Mouse (Mus musculus) intestine, embryonic 16.5 days (tissue): ENCODE results near the gene Akap8l. TPM values are rescaled to one million over a fixed set of nuclear protein-coding genes. Genes with fewer than 3 reads are reported as not detected.

Experiments used
- ATAC-seq: fragments of 200-750 bp; cut with Nextera tagmentation; 2 replicates; pipeline ENCODE4 v1.8.0; 2017; ENCODE audit warnings: moderate TSS enrichment, moderate library complexity
- H3K27ac ChIP-seq: fragments of 300-500 bp; sonication (generic); 2 replicates; pipeline ENCODE4 v1.5.1; 2014; ENCODE audit warnings: mild to moderate bottlenecking, low read length
- H3K27me3 ChIP-seq: fragments of 300-500 bp; sonication (generic); replicated peaks from 2 replicates; pipeline ENCODE4 v1.6.1; 2014; ENCODE audit warnings: low read length, control low read depth, mixed read lengths; ENCODE audit not compliant: control insufficient read depth, insufficient read depth
- H3K36me3 ChIP-seq: fragments of 300-500 bp; sonication (generic); 2 replicates; pipeline ENCODE4 v1.6.1; 2014; ENCODE audit warnings: low read length, control low read depth; ENCODE audit not compliant: control insufficient read depth, insufficient read depth
- H3K4me1 ChIP-seq: fragments of 300-500 bp; sonication (generic); 2 replicates; pipeline ENCODE4 v1.6.1; 2014; ENCODE audit warnings: low read length, control low read depth, mixed read lengths; ENCODE audit not compliant: control insufficient read depth, insufficient read depth
- H3K4me2 ChIP-seq: fragments of 300-500 bp; sonication (generic); 2 replicates; pipeline ENCODE4 v1.6.1; 2014; ENCODE audit warnings: low read depth, low read length, control low read depth
- H3K4me3 ChIP-seq: fragments of 300-500 bp; sonication (generic); 2 replicates; pipeline ENCODE4 v1.5.1; 2014; ENCODE audit warnings: mild to moderate bottlenecking, low read length
- H3K9ac ChIP-seq: fragments of 300-500 bp; sonication (generic); 2 replicates; pipeline ENCODE4 v1.6.1; 2014; ENCODE audit warnings: low read depth, low read length
- H3K9me3 ChIP-seq: fragments of 300-500 bp; sonication (generic); 2 replicates; pipeline ENCODE4 v1.6.1; 2016; ENCODE audit warnings: low read length, control low read depth; ENCODE audit not compliant: control insufficient read depth
- WGBS: fragments of 180-500 bp; shearing (Covaris S2); extraction: QIAGEN DNeasy Blood & Tissue Kit; methylation state at CpG from one replicate; pipeline ENCODE4 v1.1.7; 2014; 5-methylcytosine and 5-hydroxymethylcytosine counted together
- polyA plus RNA-seq: library from polyadenylated mRNA; unstranded; fragments of >200 nt; fragmentation: Nextera tagmentation; extraction: Ambion mirVana; gene quantifications from 2 replicates; pipeline ENCODE4 v1.2.1, GENCODE M21; 2015

Gene Akap8l
- polyA plus RNA-seq, 1 experiment from 2014 or later = 73.0 TPM

DNA sequence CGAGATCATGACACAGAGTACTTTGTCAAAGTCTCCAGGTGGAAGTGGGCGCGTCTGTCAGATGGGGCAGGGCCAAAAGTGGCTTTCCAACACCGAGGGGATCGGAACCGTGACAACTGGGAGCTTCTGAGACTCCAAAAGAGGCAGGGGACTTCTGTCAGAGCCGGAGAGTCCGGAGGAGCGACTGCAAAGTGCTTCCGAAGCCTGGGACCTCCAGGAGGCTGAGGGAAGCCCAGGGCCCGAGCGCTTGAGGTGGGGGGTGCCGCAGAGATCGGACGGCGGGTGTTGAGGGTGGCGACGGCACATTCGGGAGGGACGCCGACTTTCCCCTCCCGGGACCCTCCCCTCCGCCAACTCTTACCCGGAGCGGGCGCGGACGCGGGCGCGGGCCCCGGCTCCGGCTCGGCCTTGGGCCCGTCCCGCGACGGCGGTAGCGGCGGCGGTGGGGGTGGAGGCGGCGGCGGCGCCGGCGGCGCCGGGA, 13.5 kb upstream of the Akap8l start:
- Histone ChIP-seq H3K27ac (peak overlapping the region; percentile 58), H3K27me3 (no peaks in the 10 kb centered on the region), H3K4me1 (peaks cover 18% of the 10 kb centered on the region), H3K4me2 (peak overlapping the region; percentile 85), H3K9me3 (no peaks in the 10 kb centered on the region), H3K4me3 (peak overlapping the region; percentile 96), H3K36me3 (peaks cover 6% of the 10 kb centered on the region), H3K9ac (peak overlapping the region; percentile 97)
- peak; percentile 57 for ATAC-seq
- 0% methylated on average over 17 of the region's 50 CpGs for WGBS

DNA sequence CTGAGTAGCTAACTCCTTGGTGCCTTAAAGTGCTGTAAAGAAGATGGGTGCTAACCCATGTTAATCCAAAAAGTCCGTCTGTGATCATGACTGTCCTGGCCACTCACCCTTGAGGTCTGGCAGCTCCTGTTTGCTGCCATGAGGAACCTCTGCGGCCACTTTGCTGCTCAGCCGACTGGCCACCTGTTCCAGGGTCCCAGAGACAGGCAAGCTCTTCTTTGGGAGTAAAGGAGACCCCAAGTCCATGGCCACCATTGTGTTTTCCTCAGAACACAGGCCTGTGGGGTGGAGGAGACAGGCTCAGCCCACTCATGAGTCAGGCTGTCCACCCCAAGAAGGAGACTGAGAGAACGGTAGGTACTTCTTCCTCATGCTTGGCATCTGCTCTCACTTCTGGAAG, 12.3 kb upstream of the Akap8l start:
- H3K9ac ChIP-seq = no peak overlapping the region
- peak overlapping the region; percentile 85 for H3K4me2 ChIP-seq
- 77% methylated on average over 4 of the region's 4 CpGs for WGBS
- no peak overlapping the region for H3K4me3 ChIP-seq
- no peaks in the 10 kb centered on the region for H3K27me3 ChIP-seq
- no peak for ATAC-seq
- peaks cover 13% of the 10 kb centered on the region for H3K36me3 ChIP-seq
- H3K9me3 ChIP-seq = no peaks in the 10 kb centered on the region
- H3K4me1 ChIP-seq = peaks cover 18% of the 10 kb centered on the region
- no peak overlapping the region for H3K27ac ChIP-seq

DNA sequence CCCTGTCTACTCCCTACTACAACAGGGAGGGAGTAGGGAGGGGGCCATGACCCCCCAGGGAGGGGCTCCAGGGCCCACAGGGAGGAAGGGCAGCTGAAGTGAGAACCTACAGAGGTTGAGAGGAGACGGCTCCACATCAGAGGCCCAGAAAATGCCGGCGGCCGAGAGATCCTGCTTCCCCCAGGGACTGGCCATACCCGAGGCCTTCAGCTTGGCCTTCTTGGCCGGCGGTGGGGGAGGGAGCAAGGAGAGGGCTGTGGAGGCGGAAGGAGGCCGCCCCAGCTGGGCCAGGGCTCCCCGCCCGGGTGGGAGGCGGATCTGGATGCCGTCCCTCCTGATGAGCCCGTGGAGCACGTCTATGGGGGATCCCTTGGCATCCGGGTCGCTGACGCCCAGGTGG, 9.5 kb upstream of the Akap8l start:
- H3K27ac ChIP-seq = no peak overlapping the region
- H3K4me3 ChIP-seq = no peak overlapping the region
- peaks cover 29% of the 10 kb centered on the region for H3K36me3 ChIP-seq
- H3K9me3 ChIP-seq = no peaks in the 10 kb centered on the region
- peaks cover 14% of the 10 kb centered on the region for H3K4me1 ChIP-seq
- 81% methylated on average over 16 of the region's 18 CpGs for WGBS
- H3K9ac ChIP-seq = no peak overlapping the region
- H3K27me3 ChIP-seq = no peaks in the 10 kb centered on the region
- H3K4me2 ChIP-seq = no peak overlapping the region
- no peak for ATAC-seq

DNA sequence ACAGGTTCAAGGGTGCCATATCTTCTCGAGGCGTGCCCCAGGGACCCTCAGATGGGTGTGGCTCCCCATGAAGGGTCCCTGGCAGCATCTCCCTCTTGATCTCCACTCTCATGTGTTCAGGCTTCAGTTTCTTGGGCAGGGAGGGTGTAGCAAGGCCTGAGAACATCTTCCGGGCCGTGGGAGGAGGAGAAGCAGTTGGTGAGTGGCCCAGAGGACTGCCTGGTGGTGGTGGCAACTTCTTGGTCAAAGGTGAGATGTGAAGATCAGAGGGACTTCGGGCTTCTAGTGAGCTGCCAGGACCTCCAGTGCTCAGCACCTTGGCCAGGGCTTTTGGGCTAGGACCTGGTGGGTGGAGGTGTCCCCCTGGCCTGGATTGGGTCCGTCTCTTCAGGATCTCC, 8.5 kb upstream of the Akap8l start:
- Histone ChIP-seq H3K4me3 (no peak overlapping the region), H3K36me3 (peaks cover 32% of the 10 kb centered on the region), H3K27me3 (no peaks in the 10 kb centered on the region), H3K4me1 (peaks cover 9% of the 10 kb centered on the region), H3K27ac (no peak overlapping the region), H3K9ac (no peak overlapping the region), H3K4me2 (no peak overlapping the region), H3K9me3 (no peaks in the 10 kb centered on the region)
- WGBS = 93% methylated on average over 6 of the region's 6 CpGs
- ATAC-seq = no peak

DNA sequence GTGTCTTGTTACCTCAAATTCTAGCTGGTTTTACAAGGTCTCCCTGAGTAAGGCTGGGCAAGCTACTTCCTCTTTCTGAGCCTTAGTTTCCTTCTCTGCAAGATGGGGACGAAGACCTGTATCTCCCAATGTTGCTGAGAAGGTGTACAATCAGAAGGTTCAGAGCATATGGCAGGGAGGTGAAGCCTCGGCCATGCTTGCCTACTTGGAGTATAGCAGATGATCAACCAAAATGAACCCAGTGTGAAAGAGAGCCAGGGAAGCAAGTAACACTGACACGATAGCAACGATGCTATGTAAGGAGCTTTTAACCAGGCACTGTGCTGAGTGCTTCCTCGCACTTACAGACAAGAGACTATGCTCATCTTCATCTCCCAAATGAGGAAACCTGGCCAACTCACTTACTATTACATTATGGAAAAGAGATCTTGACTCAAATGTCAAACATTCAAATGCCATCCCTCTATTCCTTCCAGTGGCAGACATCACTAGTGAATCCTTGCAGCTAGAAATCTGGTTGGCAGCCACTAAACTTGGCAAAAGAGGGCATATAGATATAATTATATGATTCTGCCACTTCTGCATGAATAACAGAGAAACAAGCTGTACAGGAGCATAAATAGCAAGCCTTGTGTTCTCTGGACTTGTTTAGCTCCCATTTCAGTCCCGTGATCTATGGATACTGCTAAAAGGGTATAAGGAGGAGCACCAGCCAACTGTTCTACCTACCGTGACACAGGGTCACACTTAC, 8.0 kb upstream of the Akap8l start:
- H3K27me3 ChIP-seq = no peaks in the 10 kb centered on the region
- H3K4me2 ChIP-seq = no peak overlapping the region
- H3K9ac ChIP-seq = no peak overlapping the region
- H3K4me3 ChIP-seq = no peak overlapping the region
- 93% methylated on average over 7 of the region's 7 CpGs for WGBS
- peaks cover 32% of the 10 kb centered on the region for H3K36me3 ChIP-seq
- no peaks in the 10 kb centered on the region for H3K9me3 ChIP-seq
- ATAC-seq = no peak
- H3K27ac ChIP-seq = no peak overlapping the region
- peaks cover 9% of the 10 kb centered on the region for H3K4me1 ChIP-seq

DNA sequence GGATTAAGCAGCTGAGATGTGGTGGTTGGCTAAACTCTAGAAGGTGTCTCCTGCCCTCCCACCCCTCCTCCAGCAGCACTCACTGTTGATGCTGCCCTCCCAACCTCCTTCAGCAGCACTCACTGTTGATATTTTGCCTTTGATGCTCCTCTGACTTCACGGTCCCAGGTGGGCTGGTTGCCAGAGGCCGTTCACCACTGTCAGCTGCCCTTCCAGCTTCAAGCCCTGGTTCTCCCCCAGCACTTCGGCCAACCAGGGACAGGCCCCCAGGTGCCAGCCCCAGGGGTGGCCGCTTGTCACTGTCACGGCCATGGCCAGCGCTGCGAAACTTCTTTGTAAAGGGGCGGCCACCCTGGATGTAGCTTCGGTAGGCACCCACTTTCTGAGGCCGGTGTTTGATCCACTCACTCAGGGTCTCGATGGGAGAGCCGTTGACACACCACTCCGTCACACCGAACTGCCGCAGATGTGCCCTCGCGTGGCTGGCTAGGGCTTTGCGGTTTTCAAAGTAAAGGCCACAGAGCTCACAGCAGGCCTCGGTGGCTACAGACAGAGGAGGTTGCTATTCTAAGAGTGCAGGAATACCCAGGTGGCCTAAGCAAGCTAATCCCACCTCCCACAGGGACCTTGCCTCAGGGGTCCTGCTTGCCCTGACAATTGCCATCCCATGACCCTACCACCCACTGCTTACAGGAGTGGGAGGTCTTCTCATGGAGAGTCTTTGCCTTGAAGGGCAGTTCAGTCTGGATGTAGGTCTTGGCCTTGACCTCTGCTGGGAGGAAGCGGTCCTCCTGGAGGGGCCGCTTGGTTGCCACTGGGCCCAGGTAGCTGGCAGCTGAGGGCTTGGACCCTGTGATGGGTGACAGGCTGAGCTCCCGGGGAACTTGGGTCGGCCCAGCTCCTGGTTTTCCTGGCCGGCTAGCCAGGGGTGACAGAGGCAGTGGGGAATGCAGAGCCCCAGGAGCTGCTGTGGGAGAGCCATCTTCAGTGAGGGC, 6.7 kb upstream of the Akap8l start:
- no peak for ATAC-seq
- WGBS = 88% methylated on average over 24 of the region's 24 CpGs
- no peaks in the 10 kb centered on the region for H3K27me3 ChIP-seq
- H3K36me3 ChIP-seq = peaks cover 32% of the 10 kb centered on the region
- H3K9me3 ChIP-seq = no peaks in the 10 kb centered on the region
- no peak overlapping the region for H3K4me2 ChIP-seq
- H3K9ac ChIP-seq = no peak overlapping the region
- no peaks in the 10 kb centered on the region for H3K4me1 ChIP-seq
- H3K4me3 ChIP-seq = no peak overlapping the region
- H3K27ac ChIP-seq = no peak overlapping the region

DNA sequence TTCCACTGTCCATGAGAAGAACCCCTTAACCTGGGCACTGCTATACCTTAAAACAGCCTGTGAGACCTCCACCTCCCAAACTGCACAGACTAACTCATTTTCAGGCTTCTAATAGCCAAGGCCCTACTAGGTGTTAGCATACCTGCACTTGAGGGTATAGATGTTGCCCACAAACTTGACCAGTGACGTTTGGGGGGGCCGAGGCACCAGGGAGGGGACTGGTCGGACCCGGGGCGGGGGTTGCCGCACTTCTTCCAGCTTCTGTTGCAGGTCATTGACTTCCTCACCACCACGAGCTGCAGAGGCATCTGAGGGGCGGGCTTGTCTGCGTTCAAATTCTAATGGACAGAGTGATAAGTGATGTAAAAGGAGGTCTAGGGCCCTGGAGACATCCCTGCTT, 5.9 kb upstream of the Akap8l start:
- WGBS = 92% methylated on average over 9 of the region's 9 CpGs
- no peak for ATAC-seq
- H3K9ac ChIP-seq = no peak overlapping the region
- H3K27ac ChIP-seq = no peak overlapping the region
- H3K9me3 ChIP-seq = no peaks in the 10 kb centered on the region
- H3K4me3 ChIP-seq = no peak overlapping the region
- H3K36me3 ChIP-seq = peaks cover 32% of the 10 kb centered on the region
- H3K27me3 ChIP-seq = no peaks in the 10 kb centered on the region
- no peak overlapping the region for H3K4me2 ChIP-seq
- H3K4me1 ChIP-seq = no peaks in the 10 kb centered on the region

DNA sequence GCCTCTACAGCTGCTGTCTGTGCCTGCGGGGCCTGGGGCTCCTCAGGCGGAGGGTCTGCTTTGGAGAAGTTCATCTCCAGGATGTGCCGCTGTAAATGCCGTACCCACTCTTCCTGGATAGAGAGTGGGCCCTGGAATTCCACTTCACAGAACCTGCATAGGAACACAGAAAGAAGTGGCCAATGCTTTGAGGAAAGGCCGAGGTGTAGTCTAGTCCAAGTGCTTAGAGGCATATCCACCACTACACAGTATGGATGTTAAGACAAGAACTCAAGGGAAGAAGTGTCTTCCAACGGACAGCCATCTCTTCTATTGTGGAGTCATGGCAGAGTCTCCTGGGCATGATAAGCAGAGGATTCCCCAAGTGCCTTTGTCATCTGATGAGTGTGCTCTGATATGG, 4.6 kb upstream of the Akap8l start:
- Histone ChIP-seq H3K9ac (no peak overlapping the region), H3K27me3 (no peaks in the 10 kb centered on the region), H3K4me2 (no peak overlapping the region), H3K27ac (no peak overlapping the region), H3K9me3 (no peaks in the 10 kb centered on the region), H3K4me1 (no peaks in the 10 kb centered on the region), H3K4me3 (no peak overlapping the region), H3K36me3 (peaks cover 29% of the 10 kb centered on the region)
- 92% methylated on average over 6 of the region's 6 CpGs for WGBS
- ATAC-seq = no peak

DNA sequence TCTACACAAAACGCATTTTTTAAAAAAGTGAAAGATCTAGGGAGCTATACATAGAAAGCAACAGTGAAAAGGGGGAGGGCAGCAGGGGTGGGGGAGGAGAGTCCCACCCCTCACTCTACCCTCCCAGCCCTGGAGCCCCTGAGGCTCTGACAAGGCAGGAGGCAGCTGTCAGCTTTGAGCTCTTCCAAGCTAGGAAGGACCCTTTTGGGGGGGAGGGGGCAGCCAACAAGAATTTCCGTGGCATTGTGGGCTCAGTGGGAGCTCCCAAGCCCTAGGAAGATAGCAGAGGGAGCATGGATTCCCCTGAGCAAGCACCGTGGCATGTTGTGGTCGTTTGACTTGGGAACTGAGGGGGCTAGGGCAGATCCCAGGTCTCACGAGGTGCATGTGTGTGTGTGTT, 3.8 kb upstream of the Akap8l start:
- WGBS = 74% methylated on average over 5 of the region's 5 CpGs
- H3K36me3 ChIP-seq = peaks cover 28% of the 10 kb centered on the region

More for the DNA sequence above, 3.8 kb upstream of the Akap8l start:
- Histone ChIP-seq H3K27ac (no peak overlapping the region), H3K4me2 (no peak overlapping the region), H3K4me1 (0 out of 2 replicates have a peak, but pooled peaks cover 3% of the 10 kb centered on the region), H3K9me3 (no peaks in the 10 kb centered on the region), H3K9ac (no peak overlapping the region), H3K4me3 (no peak overlapping the region), H3K27me3 (no peaks in the 10 kb centered on the region)
- ATAC-seq = no peak
